Mouse (Mus musculus) liver, embryonic 12.5 days (tissue): ENCODE results near the gene Actr3. TPM values are rescaled to one million over a fixed set of nuclear protein-coding genes. Genes with fewer than 3 reads are reported as not detected.
A peak's percentile ranks its signal among the peaks of the same experiment; 100 is the strongest.

Experiments
- ATAC-seq: fragments of 200-750 bp; cut with Nextera tagmentation; 2 replicates; pipeline ENCODE4 v1.8.0; 2017; ENCODE audit warnings: moderate number of reproducible peaks, mild to moderate bottlenecking, moderate library complexity
- H3K27ac ChIP-seq: fragments of 300-500 bp; sonication (generic); 2 replicates; pipeline ENCODE4 v1.5.1; 2016; ENCODE audit warnings: mild to moderate bottlenecking
- H3K27me3 ChIP-seq: fragments of 300-500 bp; sonication (generic); replicated peaks from 2 replicates; pipeline ENCODE4 v1.6.1; 2016; ENCODE audit warnings: mild to moderate bottlenecking, moderate library complexity
- H3K36me3 ChIP-seq: fragments of 300-500 bp; sonication (generic); 2 replicates; pipeline ENCODE4 v1.6.1; 2016; ENCODE audit warnings: mild to moderate bottlenecking, moderate library complexity
- H3K4me1 ChIP-seq: fragments of 300-500 bp; sonication (generic); 2 replicates; pipeline ENCODE4 v1.6.1; 2016
- H3K4me2 ChIP-seq: fragments of 300-500 bp; sonication (generic); 2 replicates; pipeline ENCODE4 v1.6.1; 2016; ENCODE audit warnings: mild to moderate bottlenecking, moderate library complexity
- H3K4me3 ChIP-seq: fragments of 300-500 bp; sonication (generic); 2 replicates; pipeline ENCODE4 v1.5.1; 2016; ENCODE audit warnings: mild to moderate bottlenecking, moderate library complexity
- H3K9ac ChIP-seq: fragments of 300-500 bp; sonication (generic); 2 replicates; pipeline ENCODE4 v1.6.1; 2016; ENCODE audit warnings: mild to moderate bottlenecking, moderate library complexity
- H3K9me3 ChIP-seq: fragments of 300-500 bp; sonication (generic); replicated peaks from 2 replicates; pipeline ENCODE4 v1.6.1; 2016; ENCODE audit warnings: mild to moderate bottlenecking, moderate library complexity
- WGBS: fragments of 180-500 bp; shearing (Covaris S2); methylation state at CpG from one replicate; pipeline ENCODE4 v1.1.7; 2016; ENCODE audit not compliant: insufficient replicate concordance; 5-methylcytosine and 5-hydroxymethylcytosine counted together
- polyA plus RNA-seq: library from polyadenylated mRNA; unstranded; fragments of >200 nt; fragmentation: Nextera tagmentation; extraction: Ambion mirVana; gene quantifications from 2 replicates; pipeline ENCODE4 v1.2.1, GENCODE M21; 2016

Gene Actr3
- 169 and 177 TPM in 2 replicates for polyA plus RNA-seq

DNA sequence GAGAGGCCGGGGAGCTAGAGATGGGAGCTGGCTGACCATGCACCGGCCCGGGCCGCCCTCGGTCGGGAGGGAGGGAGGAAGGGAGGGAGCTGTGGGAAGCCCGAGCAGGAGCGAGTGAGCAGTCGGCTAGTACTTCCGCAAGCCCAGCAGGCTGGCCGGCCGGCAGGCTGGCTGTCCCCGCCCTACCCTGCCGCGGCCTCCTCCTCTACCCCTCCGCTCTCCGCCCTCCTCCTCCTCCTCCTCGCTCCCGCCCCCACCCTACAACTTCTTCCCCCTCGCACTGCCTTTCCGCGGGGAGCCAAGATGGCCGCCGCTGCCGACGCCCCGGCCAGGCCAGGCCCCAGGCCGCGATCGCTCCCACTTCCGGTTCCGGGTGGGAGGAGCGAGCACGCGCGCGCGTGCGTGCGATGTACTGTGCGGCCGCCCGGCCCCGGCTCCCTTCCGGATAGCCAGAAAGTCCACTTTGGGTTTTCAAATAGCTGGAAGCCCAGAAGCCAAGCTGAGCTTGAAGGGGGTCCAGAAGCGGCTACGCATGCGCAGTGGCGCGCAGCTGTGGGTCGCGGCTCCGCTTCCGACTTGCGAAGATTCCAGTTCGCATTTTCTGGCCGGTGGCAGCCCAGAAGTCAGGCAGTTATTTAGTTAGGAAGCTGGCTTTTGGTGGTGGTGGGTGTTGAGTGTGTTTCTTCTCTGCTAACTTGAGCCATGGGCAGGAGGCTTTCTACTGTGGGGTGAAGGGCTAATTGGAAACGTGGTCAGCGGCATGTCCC, at the start of gene Actr3:
TSS of gene Actr3 (minus strand) at position 359 of the 767 bp plus-strand sequence.
- peak within 1 kb of the TSS; percentile 71 for H3K4me2 ChIP-seq
- peak within 1 kb of the TSS; percentile 92 for H3K4me3 ChIP-seq
- H3K4me1 ChIP-seq, result peaks cover 49% of the 10 kb centered on the region
- peak within 1 kb of the TSS; percentile 97 for H3K27ac ChIP-seq
- H3K9ac ChIP-seq, result peak within 1 kb of the TSS; percentile 95
- no peaks in the 10 kb centered on the region for H3K9me3 ChIP-seq
- no peaks in the 10 kb centered on the region for H3K27me3 ChIP-seq
- ATAC-seq, result peak; percentile 92
- under 1% methylated on average over 51 of the region's 59 CpGs for WGBS
- H3K36me3 ChIP-seq, result no peaks in the 10 kb centered on the region

DNA sequence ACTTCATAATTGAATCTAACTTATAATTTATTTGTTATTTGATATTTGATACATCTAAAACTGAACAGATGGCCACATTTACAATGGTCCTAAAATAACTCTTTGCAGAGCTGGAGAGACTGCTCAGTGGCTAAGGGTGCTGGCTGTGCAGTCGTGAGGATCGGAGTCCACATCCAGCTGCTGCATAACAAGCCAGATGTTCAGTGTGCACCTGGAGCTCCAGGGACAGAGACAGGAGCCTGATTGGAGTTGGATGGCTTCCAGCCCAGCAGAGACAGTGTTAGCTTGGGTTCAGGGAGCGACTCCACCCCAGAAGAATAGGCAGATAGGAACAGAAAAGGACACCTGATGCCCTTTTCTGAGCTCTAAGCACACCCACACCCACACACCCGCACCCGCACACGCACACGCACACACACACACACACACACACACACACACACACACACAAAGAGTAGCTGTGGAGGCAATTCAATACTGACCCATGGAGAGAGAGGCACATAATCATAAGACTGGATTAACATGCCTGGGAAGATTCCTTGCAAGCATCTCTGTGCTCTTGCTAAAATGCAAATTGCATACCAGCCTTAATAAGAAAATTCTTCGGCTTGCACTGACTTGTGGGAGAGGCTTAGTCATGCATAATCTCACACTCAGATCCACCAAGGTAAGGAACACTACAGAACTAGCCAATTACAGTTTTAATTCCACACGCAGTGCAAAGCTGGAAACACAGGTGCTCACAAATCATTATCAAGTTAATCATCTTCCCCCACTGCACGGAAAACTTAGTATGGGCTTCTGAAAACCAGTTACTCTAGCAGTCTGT, 47.1 kb upstream of the Actr3 start:
- H3K9me3 ChIP-seq, result no peaks in the 10 kb centered on the region
- WGBS, result 77% methylated on average over 10 of the region's 10 CpGs
- H3K27ac ChIP-seq, result no peak overlapping the region
- H3K4me2 ChIP-seq, result no peak overlapping the region
- no peak overlapping the region for H3K4me3 ChIP-seq
- no peaks in the 10 kb centered on the region for H3K27me3 ChIP-seq
- no peaks in the 10 kb centered on the region for H3K4me1 ChIP-seq
- peak; percentile 68 for ATAC-seq
- no peak overlapping the region for H3K9ac ChIP-seq
- H3K36me3 ChIP-seq, result no peaks in the 10 kb centered on the region

DNA sequence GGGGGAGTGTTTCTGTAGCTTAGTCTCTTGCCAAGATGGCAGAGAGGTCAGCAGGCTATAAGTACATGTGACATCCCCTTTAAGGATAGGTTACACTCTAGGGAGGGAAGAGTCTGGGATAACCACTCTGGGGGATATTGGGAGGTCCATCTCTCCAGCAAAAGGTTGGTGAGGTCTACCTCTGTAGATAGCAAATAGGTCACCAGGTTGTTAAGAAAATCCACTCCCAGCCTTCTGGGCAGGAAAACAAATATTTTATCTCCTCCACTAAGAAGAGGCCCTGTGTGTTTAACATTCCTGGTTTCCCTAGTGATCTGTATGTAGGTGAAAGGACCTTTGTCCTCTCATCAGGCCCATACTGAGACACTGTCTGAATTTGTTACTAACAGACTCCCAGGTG, 46.3 kb upstream of the Actr3 start:
- H3K9ac ChIP-seq, result no peak overlapping the region
- H3K4me1 ChIP-seq, result no peaks in the 10 kb centered on the region
- no peaks in the 10 kb centered on the region for H3K27me3 ChIP-seq
- no peaks in the 10 kb centered on the region for H3K36me3 ChIP-seq
- H3K4me2 ChIP-seq, result no peak overlapping the region
- no peak overlapping the region for H3K27ac ChIP-seq
- ATAC-seq, result peak; percentile 72
- no peak overlapping the region for H3K4me3 ChIP-seq
- H3K9me3 ChIP-seq, result no peaks in the 10 kb centered on the region

DNA sequence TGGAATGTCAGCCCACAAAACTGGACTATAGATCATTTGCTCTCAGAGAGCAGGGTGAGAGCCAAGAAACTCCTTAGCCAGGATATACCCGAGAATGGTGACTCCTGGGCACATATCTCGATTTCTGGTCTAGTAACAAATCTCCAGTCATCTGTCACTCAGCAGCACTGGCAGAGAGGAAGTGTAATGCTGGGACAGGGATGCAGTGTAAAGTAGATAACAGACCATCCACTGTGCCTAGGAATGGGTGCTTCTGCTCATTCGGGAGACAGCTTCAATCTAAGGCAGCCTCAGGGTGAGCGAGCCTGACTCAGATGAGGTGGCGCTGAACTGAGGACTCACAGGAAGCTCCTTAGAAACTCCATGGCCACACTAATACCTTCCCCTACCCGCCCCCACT, 43.1 kb upstream of the Actr3 start:
- H3K27ac ChIP-seq, result no peak overlapping the region
- no peak overlapping the region for H3K4me2 ChIP-seq
- H3K27me3 ChIP-seq, result no peaks in the 10 kb centered on the region
- 42% methylated on average over 6 of the region's 6 CpGs for WGBS
- no peaks in the 10 kb centered on the region; the same call in 1 of the 2 replicates for H3K4me1 ChIP-seq
- no peaks in the 10 kb centered on the region for H3K9me3 ChIP-seq
- H3K4me3 ChIP-seq, result no peak overlapping the region
- no peak overlapping the region for H3K9ac ChIP-seq
- ATAC-seq, result no peak
- H3K36me3 ChIP-seq, result no peaks in the 10 kb centered on the region

DNA sequence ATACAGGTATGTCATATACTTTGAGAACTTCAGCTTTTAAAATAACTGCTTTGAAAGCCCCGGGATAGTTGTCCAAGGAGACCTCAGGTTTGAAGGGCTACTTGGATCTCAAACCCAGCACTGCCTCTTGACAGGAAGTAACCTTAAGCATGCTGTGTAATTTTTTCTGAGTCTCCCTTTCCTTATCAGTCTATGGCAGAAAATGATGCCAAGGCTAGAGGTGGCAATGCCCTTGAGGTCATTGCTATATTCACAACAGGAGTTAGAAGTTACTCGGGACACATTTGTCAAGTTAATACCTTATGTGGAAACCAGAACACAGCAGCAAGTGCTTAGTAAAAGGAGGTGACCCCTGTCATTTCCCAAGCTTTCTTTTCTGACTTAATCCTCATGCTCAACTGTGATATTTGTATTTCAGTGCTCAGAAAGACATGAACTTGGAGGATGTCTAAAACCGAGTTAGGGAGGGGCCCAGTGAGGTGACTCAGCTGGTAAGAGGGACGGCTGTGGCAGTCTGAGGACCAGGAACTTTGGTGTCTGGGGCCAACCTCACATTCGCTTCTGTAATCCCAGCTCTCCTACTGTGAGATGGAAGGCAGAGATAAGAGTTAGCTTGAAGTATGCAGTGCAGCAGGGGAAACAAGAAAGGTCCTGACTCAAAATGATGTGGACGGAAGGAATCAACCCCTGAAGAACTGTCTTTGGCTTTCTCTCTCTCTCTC, 40.6 kb upstream of the Actr3 start:
- H3K36me3 ChIP-seq, result no peaks in the 10 kb centered on the region
- ATAC-seq, result no peak
- H3K4me3 ChIP-seq, result no peak overlapping the region
- no peaks in the 10 kb centered on the region for H3K9me3 ChIP-seq
- H3K4me1 ChIP-seq, result no peaks in the 10 kb centered on the region; the same call in 1 of the 2 replicates
- WGBS, result 33% methylated on average over 6 of the region's 6 CpGs
- no peak overlapping the region for H3K4me2 ChIP-seq
- no peak overlapping the region for H3K27ac ChIP-seq
- no peak overlapping the region for H3K9ac ChIP-seq
- no peaks in the 10 kb centered on the region for H3K27me3 ChIP-seq

- Histone ChIP-seq H3K4me1 (no peaks in the 10 kb centered on the region; the same call in 1 of the 2 replicates), H3K4me2 (no peak overlapping the region), H3K9me3 (no peaks in the 10 kb centered on the region), H3K36me3 (no peaks in the 10 kb centered on the region), H3K27me3 (no peaks in the 10 kb centered on the region), H3K4me3 (no peak overlapping the region), H3K27ac (no peak overlapping the region), H3K9ac (no peak overlapping the region)
- WGBS, result 53% methylated on average over 3 of the region's 3 CpGs
- ATAC-seq, result no peak
Measured at GRCm38 (mm10) chr1:125473866-125474265, 38.3 kb upstream of the Actr3 start.

GRCm38 (mm10) chr1:125473126-125473666, 37.7 kb upstream of the Actr3 start:
- 30% methylated on average over 4 of the region's 4 CpGs for WGBS
- ATAC-seq, result no peak
- Histone ChIP-seq H3K27me3 (no peaks in the 10 kb centered on the region), H3K4me1 (no peaks in the 10 kb centered on the region; the same call in 1 of the 2 replicates), H3K9me3 (no peaks in the 10 kb centered on the region), H3K36me3 (no peaks in the 10 kb centered on the region), H3K27ac (no peak overlapping the region), H3K4me2 (no peak overlapping the region), H3K4me3 (no peak overlapping the region), H3K9ac (no peak overlapping the region)

DNA sequence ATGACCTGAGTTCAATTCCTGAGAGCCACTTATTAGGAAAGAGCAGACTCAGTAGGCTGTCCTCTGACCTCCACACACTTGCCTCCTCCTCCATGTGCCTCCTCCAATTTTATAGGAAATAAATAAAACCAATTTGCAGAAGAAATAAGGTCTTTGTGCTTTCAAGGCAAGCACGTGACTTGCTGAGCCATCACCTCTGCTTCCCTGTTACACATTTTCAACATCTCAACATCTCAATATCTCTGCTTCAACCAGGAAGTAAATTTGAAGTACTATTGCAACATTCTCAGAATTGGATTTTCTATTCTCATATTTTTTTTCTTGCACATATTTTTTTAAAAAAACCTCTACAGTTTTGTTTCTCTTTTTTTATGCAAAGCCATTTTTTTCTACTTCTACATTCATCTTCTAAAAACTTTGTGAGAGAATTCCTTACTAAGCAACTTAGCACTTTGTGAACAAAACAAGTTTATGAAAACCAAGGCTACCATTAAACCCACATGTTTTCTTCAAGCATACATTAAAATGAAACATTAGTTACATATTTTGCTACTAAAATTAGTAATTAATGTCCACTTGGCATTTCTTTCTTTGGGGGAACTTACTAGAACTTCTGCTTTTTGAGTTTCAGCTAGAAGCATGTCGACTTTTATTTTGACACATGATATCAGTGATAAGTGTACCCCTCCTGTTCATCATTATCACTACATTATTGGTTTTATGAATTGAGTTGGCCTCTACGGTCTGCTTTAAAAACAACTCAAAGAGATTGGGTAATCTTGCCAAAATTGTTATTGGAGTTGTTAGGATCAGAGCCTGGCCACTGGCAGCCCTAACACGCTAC, 35.5 kb upstream of the Actr3 start:
- no peak for ATAC-seq

GRCm38 (mm10) chr1:125467936-125468335, 32.4 kb upstream of the Actr3 start:
- Histone ChIP-seq H3K27me3 (no peaks in the 10 kb centered on the region), H3K4me1 (no peaks in the 10 kb centered on the region), H3K4me3 (no peak overlapping the region), H3K9me3 (no peaks in the 10 kb centered on the region), H3K36me3 (no peaks in the 10 kb centered on the region), H3K9ac (no peak overlapping the region), H3K4me2 (no peak overlapping the region), H3K27ac (no peak overlapping the region)
- ATAC-seq, result no peak
- WGBS, result 74% methylated on average over 4 of the region's 4 CpGs

More for the DNA sequence above, 35.5 kb upstream of the Actr3 start:
- no peaks in the 10 kb centered on the region for H3K36me3 ChIP-seq
- H3K4me1 ChIP-seq, result no peaks in the 10 kb centered on the region; the same call in 1 of the 2 replicates
- H3K27me3 ChIP-seq, result no peaks in the 10 kb centered on the region
- no peak overlapping the region for H3K9ac ChIP-seq
- H3K27ac ChIP-seq, result no peak overlapping the region
- WGBS, result 45% methylated on average over 4 of the region's 4 CpGs
- H3K4me3 ChIP-seq, result no peak overlapping the region
- H3K4me2 ChIP-seq, result no peak overlapping the region
- H3K9me3 ChIP-seq, result no peaks in the 10 kb centered on the region

- no peaks in the 10 kb centered on the region for H3K27me3 ChIP-seq
- H3K36me3 ChIP-seq, result no peaks in the 10 kb centered on the region
- H3K9me3 ChIP-seq, result no peaks in the 10 kb centered on the region
- ATAC-seq, result no peak
- no peaks in the 10 kb centered on the region for H3K4me1 ChIP-seq
- no peak overlapping the region for H3K27ac ChIP-seq
- no peak overlapping the region for H3K4me3 ChIP-seq
- 21% methylated on average over 10 of the region's 10 CpGs for WGBS
- H3K4me2 ChIP-seq, result no peak overlapping the region
- no peak overlapping the region for H3K9ac ChIP-seq
Measured at GRCm38 (mm10) chr1:125466621-125467257, 31.2 kb upstream of the Actr3 start.

DNA sequence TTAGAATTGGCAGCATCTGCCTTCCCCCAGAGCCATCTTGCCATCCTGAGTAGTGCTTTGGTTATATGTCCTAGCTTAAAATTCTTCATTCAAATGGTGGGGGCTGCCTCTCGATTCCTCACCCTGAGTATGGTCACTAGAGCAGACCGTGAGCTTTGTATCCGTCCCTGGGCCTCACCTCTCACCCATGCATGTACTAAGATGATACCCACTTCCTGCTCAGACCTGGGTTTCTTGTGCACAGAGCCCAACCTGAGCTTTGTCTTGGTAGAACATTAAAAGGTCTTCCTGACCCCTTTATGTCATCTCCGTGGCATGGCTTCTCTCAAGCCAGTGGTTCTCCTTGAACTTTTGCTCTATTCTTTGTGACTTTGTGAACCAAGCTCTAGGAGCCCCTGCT, 28.5 kb upstream of the Actr3 start:
- Histone ChIP-seq H3K4me3 (no peak overlapping the region), H3K4me1 (no peaks in the 10 kb centered on the region), H3K27ac (no peak overlapping the region), H3K9ac (no peak overlapping the region), H3K4me2 (no peak overlapping the region), H3K27me3 (no peaks in the 10 kb centered on the region), H3K9me3 (no peaks in the 10 kb centered on the region), H3K36me3 (no peaks in the 10 kb centered on the region)
- no peak for ATAC-seq
- 71% methylated on average over 4 of the region's 4 CpGs for WGBS
